Mouse (Mus musculus): ENCODE measurements around the gene Btbd18.
"Not testable (repeated sequence)": the region's sequence is repeated elsewhere in the genome, so short reads cannot be mapped to it uniquely, and the experiment has no call there.

Btbd18 gene

DNA sequence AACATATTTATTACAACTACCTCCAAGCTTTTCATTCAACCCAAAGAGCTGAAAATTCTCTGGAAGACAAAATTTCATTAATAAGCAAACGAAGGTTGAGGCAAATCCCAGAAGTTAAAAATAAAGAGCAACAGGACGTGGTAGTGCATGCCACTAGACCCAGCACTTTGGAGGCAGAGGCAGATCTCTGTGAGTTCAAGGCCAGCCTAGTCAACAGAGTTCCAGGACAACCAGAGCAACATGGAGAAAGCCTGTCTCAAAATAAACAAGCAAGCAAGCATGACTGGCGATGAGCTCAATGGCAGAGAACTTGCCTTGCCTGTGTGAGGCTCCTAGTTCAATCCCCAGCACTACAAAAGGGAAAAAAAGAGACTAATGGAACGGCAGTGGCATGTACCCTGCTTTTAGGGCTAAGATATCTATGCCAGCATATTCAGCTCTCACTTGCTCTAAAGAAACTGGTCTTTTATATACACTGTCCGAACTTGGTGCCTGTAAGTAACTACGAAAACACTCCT lies 11.8 kb upstream of the Btbd18 start:
- DNase-seq (ENCODE audit: low spot score in 2 of 2): no peak

DNA sequence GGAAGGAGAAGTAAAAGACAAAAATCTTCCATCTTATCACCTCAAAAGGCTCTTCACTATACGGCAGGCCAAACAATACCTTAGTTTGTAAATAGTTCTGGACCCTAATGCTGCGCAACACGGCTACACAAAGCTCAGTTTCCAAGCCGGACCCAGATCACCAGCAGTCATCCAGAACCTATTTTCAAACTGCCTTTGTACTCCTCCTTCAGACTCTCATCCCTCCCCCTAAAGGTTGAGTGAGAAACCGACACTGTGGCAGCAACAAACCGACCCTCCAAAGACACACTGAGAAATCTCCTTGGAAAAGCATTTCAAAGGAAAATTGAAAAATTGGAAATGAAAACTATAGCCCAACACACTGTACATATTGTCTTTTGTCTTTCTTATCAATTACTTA lies 10.5 kb upstream of the Btbd18 start:
- no peak for DNase-seq (ENCODE audit: low spot score in 2 of 2)

DNA sequence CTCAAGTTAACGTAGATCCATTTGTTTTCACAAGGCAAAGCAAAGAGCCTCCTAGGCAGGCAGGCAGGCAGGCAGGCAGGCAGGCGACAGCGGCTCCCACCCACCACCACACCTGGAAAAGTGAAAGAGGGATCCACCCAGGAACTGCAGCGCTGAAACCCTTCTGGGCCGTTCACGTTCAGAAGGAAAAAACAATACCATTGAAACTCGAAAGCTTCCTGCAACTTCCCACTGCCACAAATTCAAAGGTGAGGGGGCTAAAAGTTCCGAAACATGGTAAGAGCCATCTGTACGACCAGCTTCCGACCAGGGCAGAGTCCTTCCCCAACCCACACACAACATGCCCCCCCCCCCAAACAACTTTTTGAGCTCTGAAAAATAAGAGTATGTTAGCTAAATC lies 9.2 kb upstream of the Btbd18 start:
- DNase-seq (ENCODE audit: low spot score in 2 of 2): no peak

DNA sequence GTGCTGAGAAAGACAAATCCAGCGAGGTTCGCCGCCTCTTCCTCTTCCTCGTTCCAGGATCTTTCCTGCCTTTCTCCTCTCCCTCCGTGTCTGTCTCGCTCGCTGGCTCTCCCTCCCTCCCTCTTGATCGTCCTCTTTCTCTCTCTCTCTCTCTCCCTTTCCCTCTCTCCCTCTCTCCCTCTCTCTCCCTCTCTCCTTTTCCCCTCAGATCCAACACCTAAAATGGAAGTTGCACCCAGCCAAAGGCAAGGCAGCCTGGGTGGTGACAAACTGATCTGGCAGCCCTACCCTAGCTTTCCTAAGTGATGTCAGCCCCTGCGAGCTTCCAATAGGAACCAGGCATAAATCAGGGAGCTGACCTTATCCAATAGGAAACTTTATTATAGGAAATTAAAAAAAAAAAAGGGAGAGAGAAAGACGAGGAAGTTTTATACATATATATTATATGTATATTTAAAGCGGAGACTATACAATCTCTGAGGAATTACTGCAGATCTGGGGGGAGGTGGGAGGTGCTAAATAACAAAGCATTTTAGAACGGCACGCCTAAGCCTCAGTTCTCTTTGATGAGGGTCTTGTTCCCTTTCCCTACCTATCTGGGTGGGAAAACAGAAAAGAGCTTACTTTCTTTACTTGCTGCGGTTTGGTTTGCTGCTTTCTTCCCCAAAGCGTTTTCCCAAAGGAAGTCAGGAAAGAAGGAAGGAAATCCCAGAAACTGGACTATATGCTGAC lies 8.2 kb upstream of the Btbd18 start, which contains the start of gene Ctnnd1:
Ctnnd1 (minus strand) TSS at position 302 of the 732 bp plus-strand sequence.
- peak; percentile 84 to 91 for DNase-seq (ENCODE audit: low spot score in 2 of 2)

DNA sequence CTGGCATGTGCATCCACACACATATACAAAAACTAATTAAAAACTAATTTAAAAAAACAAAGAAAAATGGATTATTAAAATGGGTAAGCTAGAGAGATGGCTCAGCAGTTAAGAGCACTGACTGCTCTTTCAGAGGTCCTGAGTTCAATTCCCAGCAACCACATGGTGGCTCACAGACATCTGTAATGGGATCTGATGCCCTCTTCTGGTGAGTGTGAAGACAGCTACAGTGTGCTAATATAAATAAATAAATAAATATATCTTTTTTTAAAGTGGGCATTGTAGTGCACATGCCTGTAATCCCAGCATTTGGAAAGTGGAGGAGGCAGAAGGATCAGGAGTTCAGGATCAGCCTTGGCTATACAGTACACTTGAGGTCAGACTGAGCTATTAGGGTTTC lies 5.5 kb upstream of the Btbd18 start:
- DNase-seq (ENCODE audit: low spot score in 2 of 2): no peak

DNA sequence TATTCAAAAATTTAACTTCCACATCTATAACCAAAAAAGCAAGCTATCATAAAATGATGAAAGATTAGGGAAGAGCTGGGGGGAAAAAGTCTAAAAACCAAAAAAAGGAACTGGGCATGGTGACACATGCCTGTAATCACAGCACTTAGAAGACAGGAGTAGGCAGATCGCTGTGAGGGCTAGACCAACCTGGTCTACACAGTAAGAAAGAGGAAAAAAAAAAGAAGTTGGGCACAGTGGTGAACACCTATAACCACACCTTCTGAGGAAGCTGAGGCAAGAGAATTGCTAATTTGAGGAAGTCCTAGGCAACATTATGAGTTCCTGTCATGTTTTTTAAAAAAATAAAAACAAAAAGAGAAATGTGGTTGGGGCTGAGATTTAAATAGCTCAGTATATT lies 3.0 kb upstream of the Btbd18 start:
- no peak for DNase-seq (ENCODE audit: low spot score in 2 of 2)

DNA sequence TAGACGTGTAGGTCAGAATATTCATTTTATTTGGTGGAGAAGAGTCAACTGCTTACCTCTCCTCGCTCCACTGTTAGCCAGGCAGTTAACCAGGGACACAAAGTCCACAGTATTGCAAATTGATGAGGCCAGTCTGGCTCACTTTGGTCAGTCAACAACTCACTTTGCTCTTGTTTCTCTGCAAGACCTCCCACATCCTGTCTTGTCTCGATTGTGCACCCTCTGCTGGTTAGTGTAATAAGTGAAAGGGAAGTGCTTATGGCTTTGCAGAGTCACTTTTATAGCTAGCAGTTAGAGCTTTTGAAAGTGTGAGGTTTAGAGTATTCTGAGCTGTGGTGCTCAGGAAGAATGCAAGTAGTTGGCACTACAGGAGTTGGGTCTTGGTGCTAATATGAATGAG lies 1.4 kb downstream of the Btbd18 start:
- DNase-seq (ENCODE audit: low spot score in 2 of 2): peak in 1 of 2 experiments; percentile 70

DNA sequence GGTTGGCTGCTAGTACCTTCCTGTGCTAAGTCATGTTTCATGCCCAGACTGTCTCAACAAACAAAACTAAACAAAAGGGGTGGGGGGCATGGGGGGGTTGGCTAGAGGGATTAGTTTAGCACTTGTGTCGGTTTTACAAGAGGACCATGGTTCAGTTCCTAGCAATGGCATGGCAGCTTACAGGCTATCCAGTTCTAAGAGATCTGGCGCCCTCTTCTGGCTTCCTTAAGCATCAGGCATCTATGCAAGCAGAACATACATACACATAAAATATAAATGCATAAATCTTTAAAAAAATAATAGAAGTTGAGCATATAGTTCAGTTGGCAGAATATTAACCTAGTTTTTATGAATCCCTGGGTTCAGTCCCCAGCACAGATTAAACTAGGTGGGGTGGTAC lies 4.0 kb downstream of the Btbd18 start:
- DNase-seq (ENCODE audit: low spot score in 2 of 2): no peak

DNA sequence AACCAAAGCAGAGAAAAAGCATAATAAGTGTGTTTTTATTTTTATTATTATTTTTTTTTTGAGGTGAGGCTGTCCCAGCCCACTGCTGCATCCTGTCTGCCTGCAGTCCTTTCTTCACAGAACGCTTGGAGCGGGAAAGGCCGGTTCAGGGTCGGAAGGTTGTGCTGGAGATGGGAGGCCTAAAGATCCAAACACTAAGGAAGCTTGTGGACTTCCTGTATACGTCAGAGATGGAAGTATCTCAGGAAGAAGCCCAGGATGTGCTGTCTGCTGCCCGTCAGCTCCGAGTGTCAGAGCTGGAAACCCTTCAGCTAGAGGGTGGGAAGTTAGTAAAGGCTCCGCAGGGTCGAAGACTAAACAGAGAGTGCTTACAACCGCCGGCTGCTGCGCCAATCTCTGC lies 7.2 kb downstream of the Btbd18 start:
- DNase-seq (ENCODE audit: low spot score in 2 of 2): no peak

DNA sequence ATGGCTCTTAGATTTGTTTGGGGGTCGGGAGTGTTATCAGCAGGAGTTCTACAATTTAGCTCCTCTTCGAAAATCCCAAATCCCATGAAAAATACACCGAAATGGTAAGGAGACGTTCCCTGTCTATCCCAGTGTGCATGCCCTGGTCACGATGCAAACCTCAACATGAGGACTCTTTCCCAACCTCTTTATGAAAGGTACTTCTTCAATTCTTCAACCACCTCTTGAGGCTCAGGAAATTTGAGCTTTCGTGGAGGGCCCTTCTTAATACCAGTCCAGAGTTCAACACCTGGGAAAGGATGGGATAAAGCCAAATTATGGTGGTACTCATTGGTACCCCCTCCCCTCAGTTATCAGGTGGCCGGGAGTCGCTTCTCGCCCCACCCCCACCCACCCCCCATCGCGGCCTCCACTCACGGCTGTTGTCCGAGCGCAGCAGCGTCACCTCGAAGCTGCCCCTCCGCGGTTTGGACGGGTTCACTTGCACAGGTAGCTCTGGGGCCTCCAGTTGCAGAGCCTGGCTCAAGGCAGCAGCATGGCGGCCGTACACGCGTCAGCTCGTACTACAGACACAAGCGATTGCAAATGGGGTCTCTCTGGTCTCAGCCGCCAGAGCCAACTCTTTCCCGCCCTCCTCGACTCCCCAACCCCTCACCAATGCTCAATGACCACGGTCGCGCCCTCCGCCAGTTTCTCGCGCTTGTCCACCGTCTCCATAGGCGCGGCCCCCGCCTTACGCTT lies 11.1 kb downstream of the Btbd18 start:
- DNase-seq (ENCODE audit: low spot score in 2 of 2): no peak

DNA sequence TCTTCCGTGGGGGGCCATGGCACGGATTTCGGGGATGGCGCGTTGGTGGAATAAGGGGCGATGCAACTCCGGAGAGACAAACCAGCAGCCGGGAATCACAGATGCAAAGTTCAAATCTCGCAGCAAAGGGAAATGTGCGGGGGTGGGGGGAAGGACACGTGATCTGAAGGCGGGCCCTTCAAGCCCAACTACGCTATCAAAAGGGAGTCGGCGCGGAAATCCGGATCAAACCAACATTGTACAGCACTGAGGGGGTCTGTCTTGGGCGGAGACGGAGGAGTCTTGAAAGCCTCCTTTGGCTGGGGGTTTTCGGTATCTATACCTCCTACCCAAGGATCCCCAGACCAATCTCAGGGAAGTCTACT lies 11.7 kb downstream of the Btbd18 start, which contains the start of gene Selenoh:
Selenoh (minus strand) TSS at position 202 of the 365 bp plus-strand sequence.
- DNase-seq (ENCODE audit: low spot score in 2 of 2): peak; percentile 69 to 90

DNA sequence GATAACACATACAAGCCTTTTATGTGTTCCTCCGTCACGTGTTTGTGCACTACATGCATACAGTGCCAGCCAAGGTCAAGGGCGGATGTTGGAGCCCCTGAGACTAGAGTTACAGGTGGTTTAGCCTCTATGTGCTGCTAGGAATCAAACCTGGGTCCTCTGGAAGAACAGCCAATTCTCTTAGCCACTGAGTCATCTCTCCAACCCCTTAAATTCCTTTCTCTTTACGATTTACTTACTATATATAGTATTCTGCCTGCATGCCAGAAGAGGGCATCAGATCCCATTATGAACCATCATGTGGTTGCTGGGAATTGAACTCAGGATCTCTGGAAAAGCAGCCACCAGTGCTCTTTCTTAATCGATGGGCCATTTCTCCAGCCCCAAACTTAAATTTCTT lies 12.7 kb downstream of the Btbd18 start:
- not testable (repeated sequence) for DNase-seq (ENCODE audit: low spot score in 2 of 2)

DNA sequence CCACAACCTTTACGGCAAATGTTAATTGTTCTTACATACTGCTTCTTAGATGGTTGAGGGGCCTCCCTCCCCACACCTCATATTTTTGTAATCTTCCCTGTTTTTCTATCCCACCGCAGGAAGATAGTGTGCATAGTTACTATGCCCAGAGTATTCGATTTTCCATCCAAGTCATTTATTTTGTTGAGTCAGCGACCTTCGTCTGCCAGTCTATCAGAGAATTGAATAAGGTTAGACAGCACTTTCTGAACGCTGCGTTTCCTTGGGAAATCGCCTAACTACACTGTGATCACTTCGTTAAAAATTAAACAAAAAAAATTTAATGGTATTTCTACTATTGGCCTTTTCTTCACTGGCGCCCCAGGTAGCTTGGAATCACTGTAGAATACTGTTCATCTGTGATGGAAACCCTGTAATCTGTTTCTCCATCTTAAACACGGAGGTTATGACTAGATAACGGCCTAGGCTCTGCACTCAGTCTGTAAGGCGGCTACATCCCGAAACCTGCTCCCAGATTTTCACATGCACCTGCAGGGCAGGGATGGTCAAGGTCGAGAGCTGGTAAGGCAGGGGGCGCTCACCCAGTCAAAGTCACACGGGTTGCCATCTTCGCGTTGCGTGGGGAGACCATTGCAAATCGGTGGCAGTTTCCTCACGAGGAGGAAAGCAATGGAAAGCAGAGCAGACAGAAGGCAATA lies 18.5 kb downstream of the Btbd18 start:
- DNase-seq (ENCODE audit: low spot score in 2 of 2): no peak

DNA sequence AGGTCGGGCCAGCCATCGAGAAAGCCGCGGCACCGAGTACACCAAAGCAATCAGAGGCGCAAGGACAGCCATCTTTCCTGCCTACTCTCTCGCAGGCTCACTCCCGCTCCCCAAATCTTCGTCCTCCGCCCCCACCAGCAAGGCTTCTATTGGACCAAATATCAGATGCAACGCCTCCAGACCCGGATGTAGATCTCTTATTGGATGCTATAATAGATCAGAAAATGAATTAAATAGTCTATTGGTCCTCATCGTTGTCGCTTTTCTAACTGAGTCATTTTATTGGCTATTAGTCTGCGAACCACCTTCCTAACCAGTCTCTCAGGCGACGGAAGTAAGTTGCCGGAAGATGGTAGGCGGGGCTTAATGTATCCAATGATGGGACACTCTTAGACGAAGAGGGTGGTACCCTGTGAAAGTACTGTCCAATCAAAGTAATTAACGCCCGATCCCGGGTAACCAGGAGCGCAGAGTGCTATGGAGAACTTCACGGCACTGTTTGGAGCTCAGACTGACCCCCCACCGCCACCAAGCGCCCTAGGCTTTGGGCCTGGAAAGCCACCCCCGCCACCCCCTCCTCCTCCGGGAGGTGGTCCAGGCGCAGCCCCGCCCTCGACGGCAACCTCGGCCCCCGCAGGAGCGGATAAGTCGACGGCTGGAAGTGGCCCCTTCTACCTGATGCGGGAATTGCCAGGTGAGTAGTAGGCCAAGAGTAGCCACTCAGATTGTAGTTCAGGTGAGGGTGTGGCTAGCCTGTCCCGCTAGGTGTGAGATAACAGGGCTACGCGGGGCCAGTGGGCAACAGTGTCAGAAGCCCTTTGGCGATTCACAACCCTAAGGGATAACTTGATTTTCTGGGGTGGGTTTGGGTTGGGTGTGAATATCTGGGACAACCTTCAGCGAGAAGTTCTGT lies 19.3 kb downstream of the Btbd18 start, which contains the start of the genes Gm28635 and Med19:
Gm28635 (minus strand) TSS at position 74 of the 913 bp plus-strand sequence.
Med19 (plus strand) TSS at position 435 of the 913 bp plus-strand sequence.
- peak; percentile 97 to 99 for DNase-seq (ENCODE audit: low spot score in 2 of 2)

DNA sequence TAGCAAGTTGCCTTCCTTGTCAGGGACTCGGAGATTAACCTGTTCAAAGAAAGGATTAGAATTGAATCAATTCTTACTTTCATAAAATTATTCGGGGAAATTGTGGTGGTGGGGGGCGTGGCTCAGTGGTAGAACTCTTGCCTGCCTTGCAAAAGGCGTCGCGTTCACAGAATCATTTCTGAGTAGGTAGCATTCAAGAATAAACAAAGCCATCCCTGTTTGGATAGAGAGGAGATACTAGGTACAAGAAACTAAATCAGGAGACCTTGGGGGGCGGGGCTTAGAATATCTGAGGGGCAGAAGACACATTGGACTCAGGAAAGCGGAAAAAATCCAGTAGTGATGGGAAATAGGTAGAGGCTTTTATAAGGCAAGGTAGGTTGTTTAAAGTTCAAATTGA lies 20.1 kb downstream of the Btbd18 start, which contains the start of gene Tmx2:
Tmx2 (minus strand) TSS at position 125 of the 400 bp plus-strand sequence.
- DNase-seq (ENCODE audit: low spot score in 2 of 2): no peak

DNA sequence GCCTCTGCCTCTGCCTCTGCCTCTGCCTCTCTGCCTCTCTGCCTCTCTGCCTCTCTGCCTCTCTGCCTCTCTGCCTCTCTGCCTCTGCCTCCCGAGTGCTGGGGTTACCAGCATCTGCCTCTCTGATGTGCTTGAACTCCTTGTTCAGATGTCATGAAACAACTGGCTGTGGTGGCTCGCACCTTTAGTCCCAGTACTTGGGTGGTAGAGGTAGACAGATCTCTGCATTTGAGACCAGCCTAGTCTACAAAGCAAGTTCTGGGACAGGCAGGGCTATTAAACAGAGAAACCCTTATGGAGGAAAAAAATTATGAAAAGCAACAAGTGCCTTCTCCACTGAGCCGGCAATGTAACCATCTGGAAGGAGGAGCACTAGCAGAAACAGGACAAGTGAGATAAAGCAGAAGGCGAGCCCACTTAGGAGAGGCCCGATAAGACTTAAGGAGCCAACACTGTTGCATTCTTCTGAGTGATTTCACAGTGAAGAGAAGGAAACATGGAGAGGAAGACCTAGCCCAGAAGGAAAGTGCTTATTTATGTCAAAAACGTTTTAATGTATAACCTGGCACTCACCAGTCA lies 23.8 kb downstream of the Btbd18 start:
- DNase-seq (ENCODE audit: low spot score in 2 of 2): no peak

DNA sequence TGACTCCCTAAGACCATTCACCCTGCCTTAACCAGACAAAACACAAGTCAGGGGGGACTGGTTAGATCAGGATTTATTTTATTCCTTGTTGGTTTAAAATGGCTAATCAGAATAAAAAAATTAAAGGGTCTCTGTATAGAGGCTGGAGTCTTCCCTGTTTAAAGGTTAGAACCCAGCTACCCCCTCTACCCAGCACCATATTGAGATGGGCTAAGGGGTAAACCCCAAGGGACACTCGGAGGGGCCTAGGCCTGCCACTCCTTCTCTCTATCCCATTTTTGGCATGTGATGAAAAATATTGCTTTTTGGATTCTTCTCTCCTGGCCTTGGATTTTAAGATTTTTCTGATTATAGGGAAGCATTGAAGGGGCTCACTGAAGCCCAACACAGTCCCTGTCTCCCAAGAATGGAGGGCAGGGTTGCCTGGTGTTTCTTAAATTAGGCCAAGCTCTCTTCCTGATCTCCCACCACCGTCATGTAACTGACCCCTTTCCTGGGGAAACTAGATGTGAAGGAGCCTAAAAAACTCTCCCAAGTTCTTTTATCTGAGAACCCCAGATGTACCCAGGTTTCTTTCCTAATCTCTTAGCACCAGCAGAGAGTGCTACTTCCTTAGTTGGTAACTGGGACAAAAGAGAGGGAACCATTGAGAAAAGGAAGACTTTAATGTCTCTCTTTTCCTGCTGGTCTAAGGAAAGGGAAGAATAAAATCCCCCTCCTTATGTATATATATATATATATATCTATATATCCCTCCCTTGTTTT lies 29.4 kb downstream of the Btbd18 start:
- DNase-seq (ENCODE audit: low spot score in 2 of 2): no peak

DNA sequence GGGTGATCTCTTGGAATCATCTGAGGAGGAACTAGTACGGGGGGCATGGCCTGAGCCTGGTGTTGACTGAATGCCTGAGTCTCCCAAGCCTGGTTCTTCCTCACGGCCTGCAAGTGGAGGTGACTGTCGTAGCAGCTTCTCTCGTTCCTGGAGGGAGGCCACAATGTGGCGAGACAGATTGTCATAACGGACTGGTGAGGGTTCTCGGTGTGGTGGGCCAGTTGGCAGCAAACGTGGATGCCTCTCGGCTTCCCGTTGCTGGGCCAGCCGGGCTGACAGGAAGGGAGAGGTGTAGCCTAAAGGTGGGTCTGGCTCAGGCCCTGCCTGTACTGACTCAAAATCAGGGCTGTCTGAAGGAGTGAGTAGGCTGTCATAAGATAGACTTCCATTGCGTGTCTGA lies 31.2 kb downstream of the Btbd18 start:
- no peak for DNase-seq (ENCODE audit: low spot score in 2 of 2)

DNA sequence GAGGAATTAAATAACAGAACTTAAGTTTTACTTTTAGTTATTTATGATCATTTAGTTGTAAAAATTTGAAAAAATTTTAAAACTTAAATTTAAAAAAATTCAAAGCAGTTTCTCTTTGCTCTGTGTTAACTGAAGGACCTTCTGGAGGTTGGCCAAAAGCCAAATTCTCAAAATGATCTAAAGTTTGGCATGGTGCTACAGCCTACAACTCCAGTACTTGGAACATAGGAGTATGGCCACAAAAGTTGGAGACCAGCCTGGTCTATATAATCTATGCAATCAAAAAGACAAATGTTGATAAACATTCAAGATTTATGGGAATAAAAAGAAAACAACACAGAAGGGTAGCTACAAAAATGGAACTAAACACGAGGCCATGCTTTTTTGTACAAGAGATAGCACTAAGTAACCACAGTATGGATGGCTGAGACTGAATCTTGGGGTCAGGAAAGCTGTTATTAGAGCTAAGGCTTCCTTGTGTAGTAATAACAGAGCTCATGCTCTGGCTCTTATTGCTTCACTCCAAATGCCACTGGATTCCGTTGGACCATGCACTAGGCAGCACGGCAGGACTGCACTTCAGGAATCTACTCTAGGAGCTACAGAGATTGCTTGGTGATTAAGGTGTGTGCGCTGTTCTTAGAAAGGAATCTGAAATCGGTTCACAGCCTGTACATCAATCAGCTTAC lies 36.3 kb downstream of the Btbd18 start:
- DNase-seq (ENCODE audit: low spot score in 2 of 2): no peak

Measured in left cerebral cortex, adult 9 months (tissue).